Comparison of ENCODE assay signal across 7 mouse cellular contexts in the genomic region with DNA sequence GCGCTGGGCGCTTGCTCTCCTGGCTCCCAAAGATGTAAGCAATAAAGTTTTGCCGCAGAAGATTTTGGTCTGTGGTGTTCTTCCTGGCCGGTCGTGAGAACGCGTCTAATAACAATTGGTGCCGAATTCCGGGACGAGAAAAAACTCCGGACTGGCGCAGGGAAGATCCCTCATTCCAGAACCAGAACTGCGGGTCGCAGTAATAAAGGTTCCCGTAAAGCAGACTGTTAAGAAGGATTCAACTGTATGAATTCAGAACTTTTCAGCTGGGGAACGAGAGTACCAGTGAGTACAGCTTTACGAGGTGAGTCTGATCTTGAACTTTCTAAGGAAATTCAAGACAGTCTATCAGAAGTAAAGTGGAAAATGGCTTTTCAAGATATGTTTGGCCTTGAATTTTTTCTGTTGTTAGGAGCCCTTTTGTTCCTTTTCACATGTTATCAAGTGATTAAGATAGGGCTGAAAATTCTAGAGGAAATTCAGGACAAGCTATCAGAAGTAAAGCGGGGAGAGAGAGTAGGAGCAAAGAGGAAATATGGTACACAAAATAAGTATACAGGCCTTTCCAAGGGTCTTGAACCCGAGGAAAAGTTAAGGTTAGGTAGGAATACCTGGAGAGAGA.
DNase-seq lines count a peak whose midpoint lies in the region; TF ChIP-seq lines count a peak whose summit lies in the region.
"Not testable (repeated sequence)": the region's sequence is repeated elsewhere in the genome, so short reads cannot be mapped to it uniquely, and the experiment has no call there.

No protein-coding gene starts in this region.

- H3K4me1 ChIP-seq in lung, adult 2 months (ENCODE audit: control insufficient read depth, insufficient read depth, low read length), result not testable (repeated sequence)

- not testable (repeated sequence) for H3K27ac ChIP-seq in gastrocnemius, adult 2 months

- peak; percentile 71 for DNase-seq in cerebellum, adult 11-12 months
- peak; percentile 20 for DNase-seq in gastrocnemius, adult 2 months
- peak; percentile 78 for DNase-seq in kidney, adult 11 months
- DNase-seq in layer of hippocampus, postnatal 14 days (ENCODE audit: low spot score in 2 of 2), result peak; percentile 66 to 79
- peak; percentile 74 for DNase-seq in lung, adult 2 months
- peak; percentile 64 to 76 for DNase-seq in right cerebral cortex, adult 2 months (ENCODE audit: low spot score in 2 of 2)
- DNase-seq in thymus, postnatal 10 days (ENCODE audit: low spot score in 2 of 2), result peak; percentile 29 to 76

- not testable (repeated sequence) for TF ChIP-seq POLR2A in lung, adult 2 months (IDR thresholded peaks at IDR 0.05; ENCODE audit: borderline replicate concordance, extremely low read depth, low read depth, low read length)

- 98% methylated on average over 13 of the region's 19 CpGs for WGBS in lung, adult 2 months

- not testable (repeated sequence) for H3K4me3 ChIP-seq in gastrocnemius, adult 2 months; lung, adult 2 months (replicated peaks; ENCODE audit: extremely low read depth, low read depth, low read length)

- not testable (repeated sequence) for TF ChIP-seq CTCF in gastrocnemius, adult 2 months (IDR thresholded peaks at IDR 0.05); lung, adult 2 months (IDR thresholded peaks at IDR 0.05; ENCODE audit: insufficient read depth, low read length)

- intact Hi-C loops in gastrocnemius, adult 2 months (cut with DNase I), result not testable (repeated sequence)

Comparison
In these comparisons a context has a peak if more than half of its experiments do, and no peak if none do; other contexts are left out.
1. DNase-seq: peak in every context shown above with its lines; median percentile 78 in kidney, adult 11 months; 74 in lung, adult 2 months; 72 in layer of hippocampus, postnatal 14 days; 71 in cerebellum, adult 11-12 months; 70 in right cerebral cortex, adult 2 months; 52 in thymus, postnatal 10 days; 20 in gastrocnemius, adult 2 months.